Mouse (Mus musculus) gastrocnemius, postnatal 25 days (tissue): ENCODE results near the gene Dcdc2a. TPM values are rescaled to one million over a fixed set of nuclear protein-coding genes. Genes with fewer than 3 reads are reported as not detected.

Source experiments
- DNase-seq: peaks from one replicate; pipeline ENCODE4 v3.0.0; 2022
- long read RNA-seq, 2 experiments: library from polyadenylated mRNA; stranded (forward); transcript quantifications; one replicate each; pipeline ENCODE4 v2.0.0; 2021
- total RNA-seq, 2 experiments: library from RNA; stranded (reverse); gene quantifications; 1 replicate in 1 of 2; 2 replicates in 1 of 2; pipeline ENCODE4 v1.2.3; 2021

Dcdc2a gene
- total RNA-seq, result not detected
- long read RNA-seq, experiment 1, result 0 reads
- long read RNA-seq, experiment 2, result 0 reads

DNA sequence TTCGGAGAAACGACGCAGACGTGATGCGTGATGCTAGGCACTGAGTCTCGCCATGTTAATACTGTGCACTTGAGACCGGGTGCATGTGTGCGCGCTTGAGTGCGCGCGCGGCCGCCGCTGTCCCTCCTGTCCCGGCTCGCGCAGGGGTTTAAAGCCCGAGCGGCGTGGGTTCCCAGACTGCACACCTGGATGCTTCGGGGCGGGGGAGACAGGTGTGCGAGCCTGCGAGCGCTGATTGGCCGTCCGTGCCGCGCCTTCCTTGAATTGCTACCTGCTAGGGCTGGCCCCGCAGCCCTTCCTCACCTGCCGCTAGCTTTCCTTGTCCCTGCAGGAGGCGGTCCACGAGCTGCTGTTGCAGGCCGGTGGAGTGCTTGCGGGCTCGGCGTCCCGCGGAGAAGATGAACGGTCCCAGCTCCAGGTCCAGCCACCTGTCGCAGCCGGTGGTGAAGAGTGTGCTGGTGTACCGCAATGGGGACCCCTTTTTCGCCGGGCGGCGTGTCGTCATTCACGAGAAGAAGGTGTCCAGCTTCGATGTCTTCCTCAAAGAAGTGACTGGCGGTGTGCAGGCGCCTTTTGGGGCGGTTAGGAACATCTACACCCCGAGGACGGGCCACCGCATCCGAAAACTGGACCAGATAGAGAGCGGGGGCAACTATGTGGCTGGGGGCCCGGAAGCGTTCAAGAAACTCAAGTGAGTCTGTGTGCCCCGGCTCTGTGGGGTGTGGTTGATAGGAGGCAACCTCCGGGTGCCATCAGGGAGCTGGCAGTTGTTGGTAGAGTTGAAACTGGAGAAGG, at the start of gene Dcdc2a:
TSS of gene Dcdc2a (plus strand) at position 132 of the 795 bp plus-strand sequence.
- no peak for DNase-seq

GRCm38 (mm10) chr13:25007115-25007514, 48.7 kb upstream of the Dcdc2a start:
- no peak for DNase-seq

DNA sequence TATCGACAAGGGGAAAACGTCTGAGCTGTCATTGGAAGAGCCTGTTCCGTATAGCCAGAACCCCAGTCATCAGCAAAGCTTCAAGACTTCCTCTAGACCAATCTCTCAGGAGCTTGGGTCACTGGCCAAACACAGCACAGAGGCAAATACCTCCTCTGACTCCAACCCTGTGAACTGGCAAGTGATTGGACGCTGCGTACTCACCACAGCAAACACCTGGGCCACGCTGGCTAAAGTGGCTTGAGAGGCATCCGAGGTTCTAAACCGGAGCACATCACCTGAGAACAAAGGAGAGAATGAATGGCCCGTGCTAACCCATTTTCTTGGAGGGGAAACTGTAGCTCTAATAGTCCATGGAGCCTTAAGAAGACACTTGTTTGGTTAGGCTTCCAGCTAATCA, 37.5 kb upstream of the Dcdc2a start:
- DNase-seq, result peak; percentile 3

DNA sequence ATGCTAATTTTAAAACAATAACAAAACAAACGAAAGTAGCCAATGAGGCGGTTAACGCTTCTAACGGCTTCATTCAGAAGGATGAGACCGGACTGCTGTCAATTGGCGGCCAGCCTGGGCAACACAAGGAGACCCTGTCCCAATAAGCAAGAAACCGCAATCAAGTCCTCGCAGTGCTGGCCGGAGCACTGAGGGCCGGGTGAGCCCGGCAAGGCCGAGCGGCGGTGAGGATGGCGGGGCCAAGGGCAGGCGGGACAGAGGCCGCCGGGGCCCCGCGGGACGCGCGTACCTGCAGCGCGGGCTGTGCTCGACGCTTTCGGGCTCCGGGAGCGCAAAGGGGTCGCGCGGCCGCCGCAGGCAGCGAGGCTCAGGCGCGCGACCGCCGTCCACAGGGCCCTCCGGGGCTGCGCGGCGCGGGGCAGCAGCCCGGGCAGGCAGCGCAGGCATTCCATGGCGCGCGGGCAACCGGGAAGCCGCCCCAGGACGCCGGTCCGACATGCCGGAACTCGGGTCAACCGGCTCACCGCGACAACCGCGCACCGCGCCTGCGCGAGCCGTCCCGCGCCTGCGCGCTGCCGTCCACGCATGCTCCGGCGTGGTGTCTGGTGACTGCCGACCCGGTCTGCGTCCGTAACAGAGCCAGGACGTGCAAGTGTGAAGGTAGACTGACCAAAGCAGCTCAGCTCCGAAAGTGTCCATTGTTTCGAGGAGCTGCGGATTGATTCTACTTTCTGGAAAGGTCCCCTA, 35.8 kb upstream of the Dcdc2a start, which contains the start of gene Mrs2:
TSS of gene Mrs2 (minus strand) at position 587 of the 747 bp plus-strand sequence.
- DNase-seq, result peak; percentile 90

- DNase-seq, result no peak
These were observed 35.3 kb upstream of the Dcdc2a start for GRCm38 (mm10) chr13:25020540-25020892.

- no peak for DNase-seq
These were observed 33.4 kb upstream of the Dcdc2a start for GRCm38 (mm10) chr13:25022386-25022785.

DNA sequence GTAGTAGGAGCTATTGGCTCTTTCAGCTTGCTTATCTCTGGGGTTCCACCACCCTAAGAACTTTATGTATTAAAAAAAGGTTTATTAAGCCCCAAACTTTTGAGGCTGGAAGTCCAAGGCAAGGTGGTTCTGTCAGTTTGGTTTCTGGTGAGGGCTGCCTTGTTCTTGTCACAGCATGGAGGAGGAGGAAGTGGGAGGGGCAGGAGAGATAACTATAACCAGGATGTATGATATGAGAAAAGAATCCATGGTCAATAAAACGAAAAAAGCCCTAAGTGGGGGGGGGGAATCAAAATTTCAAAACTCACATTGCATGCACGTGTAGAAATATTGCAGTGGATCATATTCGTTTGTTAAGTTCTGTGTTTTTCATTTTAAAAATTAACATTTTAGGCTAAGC, 32.7 kb upstream of the Dcdc2a start:
- DNase-seq, result no peak

DNA sequence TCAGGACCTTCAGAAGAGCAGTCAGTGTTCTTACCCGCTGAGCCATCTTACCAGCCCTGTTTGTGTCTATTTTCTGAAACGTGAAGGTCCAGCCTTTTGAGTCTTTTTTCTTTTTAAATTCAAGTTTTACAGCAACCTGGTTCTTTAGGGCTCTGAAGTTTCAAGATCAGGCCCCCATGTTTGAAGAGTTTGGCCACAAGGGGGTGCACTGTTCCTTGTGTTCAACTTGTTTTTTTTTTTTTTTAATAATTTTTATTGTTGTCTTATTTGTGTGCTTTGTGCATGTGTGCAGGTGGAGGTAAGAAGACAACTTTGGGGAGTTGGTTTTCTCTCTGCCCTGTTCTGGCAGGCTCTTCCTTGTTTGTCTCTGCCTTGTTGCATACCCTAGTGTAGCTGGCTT, 31.1 kb upstream of the Dcdc2a start:
- no peak for DNase-seq

- no peak for DNase-seq
These were observed 29.2 kb upstream of the Dcdc2a start for GRCm38 (mm10) chr13:25026409-25027113.

DNA sequence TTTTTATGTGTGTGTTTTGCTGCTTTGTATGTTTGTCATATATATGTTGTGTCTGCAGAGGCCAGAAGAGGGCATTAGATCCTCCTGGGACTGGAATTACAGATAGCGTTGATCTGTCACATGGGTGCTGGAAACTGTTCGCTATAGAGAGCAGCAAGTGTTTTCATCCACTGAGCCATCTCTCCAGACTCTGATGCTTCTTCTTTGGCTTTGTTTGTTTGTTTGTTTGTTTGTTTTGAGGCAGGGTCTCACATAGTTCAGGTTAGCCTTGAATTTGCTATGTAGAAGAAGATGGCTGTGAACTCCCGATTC, 28.7 kb upstream of the Dcdc2a start:
- DNase-seq, result no peak

DNA sequence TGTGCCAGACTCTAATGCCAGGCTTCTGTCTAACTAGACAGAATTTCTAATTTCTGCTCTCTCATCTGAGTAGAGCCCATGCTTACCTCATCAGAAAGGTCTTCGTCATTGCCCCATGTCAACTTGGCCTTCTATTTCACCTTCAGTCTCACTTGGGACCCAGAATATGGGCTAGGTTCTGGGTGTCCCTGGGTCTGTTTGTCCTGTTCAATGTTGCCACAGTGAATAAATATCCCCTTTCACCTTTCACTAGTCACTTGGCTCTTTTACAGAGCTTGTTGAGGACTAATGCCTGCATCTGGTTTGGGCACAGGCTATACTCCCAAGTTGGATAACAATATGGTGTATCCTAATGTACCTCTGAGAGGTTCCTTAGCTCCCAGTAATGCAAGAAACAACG, 16.3 kb upstream of the Dcdc2a start:
- DNase-seq, result no peak

DNA sequence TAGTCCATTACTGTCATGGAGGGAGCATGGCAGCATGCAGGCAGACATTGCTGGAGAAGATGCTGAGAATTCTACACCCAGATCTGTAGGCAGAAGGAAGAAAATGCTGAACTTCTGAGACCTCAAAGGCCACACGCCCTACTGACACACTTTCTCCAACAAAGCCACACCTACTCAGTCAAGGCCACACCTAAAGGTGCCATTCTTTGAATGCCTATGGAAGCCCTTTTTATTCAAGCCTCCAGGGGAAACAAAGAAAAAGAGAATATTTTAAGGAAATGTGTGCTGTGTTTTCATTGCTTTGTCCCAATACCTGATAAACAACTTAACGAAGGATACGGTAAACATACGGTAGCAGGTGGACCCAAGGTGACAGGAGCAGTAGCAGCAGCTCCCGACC, 3.1 kb upstream of the Dcdc2a start:
- no peak for DNase-seq

DNA sequence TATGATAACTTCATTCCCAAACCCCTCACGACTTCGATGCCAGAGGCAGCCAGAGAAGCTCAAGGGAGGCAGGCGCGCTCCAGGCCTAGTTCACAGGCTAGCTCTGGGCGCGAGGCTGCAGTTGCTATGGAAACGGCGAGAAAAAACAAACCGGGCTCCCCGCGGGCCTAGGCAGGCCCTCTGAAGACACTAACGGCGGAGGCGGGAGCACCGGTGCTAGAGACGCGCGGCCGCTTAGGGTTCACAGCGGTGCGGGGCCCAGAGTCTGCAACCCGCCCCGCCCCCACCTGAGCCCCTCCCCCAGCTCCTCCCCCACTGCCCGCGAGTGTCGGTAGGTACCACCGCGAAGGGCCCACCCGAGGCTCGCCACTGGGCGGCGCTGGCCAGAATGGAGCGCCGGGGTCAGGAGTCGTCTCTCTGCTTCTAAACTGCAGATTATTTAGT, 671 bp upstream of the Dcdc2a start:
- peak; percentile 16 for DNase-seq

GRCm38 (mm10) chr13:25066659-25067058, 10.9 kb downstream of the Dcdc2a start:
- DNase-seq, result no peak

GRCm38 (mm10) chr13:25067183-25067582, 11.4 kb downstream of the Dcdc2a start:
- no peak for DNase-seq

DNA sequence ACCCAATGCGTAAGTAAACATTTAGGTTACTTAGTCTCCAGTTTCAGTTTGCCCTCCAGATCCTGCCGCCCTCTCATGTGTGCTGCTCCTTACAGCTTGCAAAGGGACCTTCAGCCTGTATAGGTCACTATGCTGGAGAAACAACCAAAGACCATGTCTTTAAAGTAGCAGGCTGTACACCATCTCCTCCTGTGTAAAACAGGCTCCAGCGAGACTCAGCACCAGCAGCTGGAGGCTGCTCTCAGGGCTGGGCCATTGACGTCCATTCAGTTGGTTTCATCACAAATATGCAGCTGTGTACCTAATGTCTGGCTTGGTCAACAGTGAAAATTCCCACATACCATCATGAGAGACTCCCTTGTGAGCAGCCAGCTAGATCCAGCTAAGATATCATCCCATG, 14.0 kb downstream of the Dcdc2a start:
- no peak for DNase-seq

DNA sequence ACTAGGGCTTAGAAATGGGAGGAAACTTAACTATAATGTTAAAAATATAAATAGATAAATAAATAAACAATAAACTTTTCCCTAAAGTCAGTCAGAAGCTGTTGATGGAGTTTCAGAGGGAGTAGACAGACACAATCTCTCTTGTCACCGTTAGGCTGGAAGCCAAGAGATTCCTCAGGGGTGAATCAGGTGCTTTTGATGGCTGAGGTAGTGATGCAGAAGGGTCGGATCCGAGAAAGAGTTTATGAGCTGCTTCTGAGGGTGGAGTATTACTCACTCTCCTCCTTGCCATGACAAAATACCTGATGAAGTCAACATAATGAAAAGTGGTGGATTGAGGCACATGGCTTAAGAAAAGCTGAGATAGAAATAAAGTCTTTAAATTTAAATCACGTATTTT, 15.0 kb downstream of the Dcdc2a start:
- DNase-seq, result no peak

- no peak for DNase-seq
These were observed 21.5 kb downstream of the Dcdc2a start for GRCm38 (mm10) chr13:25077262-25077661.

- no peak for DNase-seq
These were observed 27.4 kb downstream of the Dcdc2a start for GRCm38 (mm10) chr13:25083144-25083572.

- no peak for DNase-seq
These were observed 29.3 kb downstream of the Dcdc2a start for GRCm38 (mm10) chr13:25085147-25085546.

- no peak for DNase-seq
These were observed 35.5 kb downstream of the Dcdc2a start for GRCm38 (mm10) chr13:25091347-25091746.

DNA sequence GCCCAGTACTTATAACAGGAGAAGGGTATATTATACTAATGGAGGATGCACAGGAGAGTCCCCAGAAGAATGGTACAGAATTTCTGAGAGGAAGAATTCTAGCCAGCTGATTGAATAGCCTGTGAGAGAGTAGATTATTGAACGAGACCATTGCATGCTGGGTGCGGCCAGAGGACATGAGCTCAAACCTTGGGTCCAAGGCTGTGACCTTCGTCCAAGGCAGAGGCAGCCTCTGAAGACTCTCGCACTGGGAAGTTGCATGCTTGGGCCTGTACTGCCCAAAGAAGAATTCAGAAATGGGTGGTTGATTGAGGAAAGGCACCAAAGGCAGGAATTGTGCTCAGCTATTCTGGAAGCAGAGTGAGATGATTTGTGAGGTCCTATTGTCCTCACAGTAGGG, 38.0 kb downstream of the Dcdc2a start:
- no peak for DNase-seq

- no peak for DNase-seq
These were observed 38.6 kb downstream of the Dcdc2a start for GRCm38 (mm10) chr13:25094381-25094780.
